Mouse (Mus musculus): ENCODE measurements around the gene 1700042G07Rik.

1700042G07Rik gene

DNA sequence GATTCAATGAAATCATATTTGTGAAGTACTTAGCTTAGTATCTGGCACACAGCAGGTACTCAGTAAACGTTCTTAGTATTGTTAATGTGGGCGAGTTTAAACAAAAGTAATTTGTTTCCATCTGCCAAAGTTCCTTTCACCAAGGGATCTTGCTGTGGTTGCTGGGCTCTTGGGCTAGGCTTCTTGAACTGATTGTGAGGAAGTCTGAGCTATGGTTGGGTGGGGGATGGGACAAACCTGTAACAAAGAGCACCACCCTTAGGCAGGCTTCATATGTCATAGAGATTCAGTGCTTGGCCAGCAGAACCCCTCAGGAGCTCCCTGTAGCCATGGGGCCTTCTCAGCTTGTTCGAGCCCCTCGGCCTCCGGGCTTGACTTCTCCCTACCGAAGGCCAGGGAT is at the start of gene 1700042G07Rik, which contains the start of gene Gm49337:
Gene 1700042G07Rik, plus strand, starts transcription at position 301 of the 400 bp plus-strand sequence.
Gene Gm49337, plus strand, starts transcription at position 313 of the 400 bp plus-strand sequence.
- no peak for DNase-seq (ENCODE audit: low spot score in 2 of 2)

DNA sequence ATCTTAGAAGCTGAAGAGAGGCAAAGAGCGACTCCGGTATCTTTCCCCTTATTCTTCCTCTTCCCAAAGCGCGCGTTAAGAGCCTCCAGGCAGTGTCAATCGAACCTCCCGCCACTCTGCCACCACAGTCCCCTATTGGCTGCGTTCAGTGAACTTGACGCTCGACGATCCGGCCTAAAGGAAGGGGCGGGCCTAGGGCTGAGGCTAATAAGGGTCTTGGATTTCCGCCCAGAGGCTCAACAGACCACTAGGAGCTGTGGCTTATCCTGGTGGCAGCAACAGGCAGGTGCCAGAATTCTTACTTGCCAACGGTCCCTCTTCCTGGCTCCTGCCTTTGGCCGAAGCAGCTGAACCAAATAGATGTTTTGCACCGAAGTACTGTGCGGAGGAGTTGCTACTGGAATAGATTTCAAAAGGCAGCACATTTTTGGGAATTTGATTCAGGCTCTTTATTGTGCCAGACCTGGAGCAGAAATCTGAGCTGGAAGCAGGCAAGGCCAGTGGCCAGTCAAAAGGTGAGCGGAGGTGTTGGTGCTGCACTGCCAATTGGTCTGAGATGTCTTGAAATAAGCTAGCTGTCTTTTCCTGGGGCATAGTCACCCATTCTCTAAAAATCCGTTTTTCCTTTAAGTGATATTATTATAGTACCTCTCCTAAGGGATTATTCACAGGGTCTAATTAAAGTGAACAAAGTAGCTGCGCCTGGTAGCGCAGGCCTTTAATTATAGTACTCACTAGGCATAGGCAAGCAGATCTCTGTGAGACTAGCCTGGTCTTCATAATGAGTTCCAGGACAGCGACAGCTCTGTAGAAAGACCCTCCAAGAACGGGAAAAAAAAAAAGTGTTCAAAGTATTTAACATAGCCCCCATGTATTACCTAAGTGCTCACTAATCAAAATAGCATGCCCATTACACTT is 49.3 kb upstream of the 1700042G07Rik start, which contains the start of the genes Rad54l and Pomgnt1:
Gene Rad54l, minus strand, starts transcription at position 89 of the 918 bp plus-strand sequence.
Gene Pomgnt1, plus strand, starts transcription at position 239 of the 918 bp plus-strand sequence.
- DNase-seq (ENCODE audit: low spot score in 2 of 2): peak; percentile 39 to 61

DNA sequence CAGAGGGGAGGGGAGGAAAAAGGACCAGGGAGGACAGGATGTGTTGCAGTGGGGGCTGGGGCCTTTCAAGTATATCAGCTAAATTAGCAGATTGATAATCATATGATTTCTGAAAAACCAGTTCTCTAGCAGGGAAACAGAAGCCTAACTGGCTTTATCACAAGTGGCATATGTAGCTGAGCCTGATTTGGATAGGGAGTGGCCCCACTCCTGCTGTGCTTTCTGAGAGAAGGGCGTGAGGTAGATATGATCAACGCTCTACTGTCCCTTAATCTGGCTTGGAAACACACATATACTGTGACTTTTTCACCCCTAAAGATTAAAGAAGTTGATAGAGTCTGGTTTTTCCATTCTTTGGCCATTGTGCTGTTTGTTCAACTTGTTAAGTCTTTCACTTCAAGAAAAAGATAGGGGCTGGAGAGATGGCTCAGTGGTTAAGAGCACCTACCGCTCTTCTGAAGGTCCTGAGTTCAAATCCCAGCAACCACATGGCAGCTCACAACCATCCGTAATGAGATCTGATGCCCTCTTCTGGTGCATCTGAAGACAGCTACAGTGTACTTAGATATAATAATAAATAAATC is 47.3 kb upstream of the 1700042G07Rik start:
- no peak for DNase-seq (ENCODE audit: low spot score in 2 of 2)

DNA sequence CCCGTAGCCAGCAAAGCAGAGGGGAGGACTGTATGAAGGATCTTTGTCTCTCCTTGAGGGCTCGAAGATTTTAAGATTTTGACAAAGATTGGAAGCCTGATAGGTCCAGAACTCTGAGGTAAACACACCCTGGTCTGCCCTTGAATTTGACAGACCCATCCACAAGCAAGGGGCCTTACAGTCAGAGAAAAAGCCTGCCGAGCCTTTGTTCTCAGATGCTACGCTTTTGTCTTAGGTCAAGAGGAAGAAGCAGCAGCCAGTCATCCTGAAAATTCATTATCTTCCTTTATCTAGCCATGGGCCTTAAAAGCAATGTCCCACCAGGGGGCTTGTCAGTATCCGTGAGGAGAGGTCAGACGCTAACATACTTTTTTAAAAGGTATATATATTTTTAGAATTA is 45.2 kb upstream of the 1700042G07Rik start:
- no peak for DNase-seq (ENCODE audit: low spot score in 2 of 2)

DNA sequence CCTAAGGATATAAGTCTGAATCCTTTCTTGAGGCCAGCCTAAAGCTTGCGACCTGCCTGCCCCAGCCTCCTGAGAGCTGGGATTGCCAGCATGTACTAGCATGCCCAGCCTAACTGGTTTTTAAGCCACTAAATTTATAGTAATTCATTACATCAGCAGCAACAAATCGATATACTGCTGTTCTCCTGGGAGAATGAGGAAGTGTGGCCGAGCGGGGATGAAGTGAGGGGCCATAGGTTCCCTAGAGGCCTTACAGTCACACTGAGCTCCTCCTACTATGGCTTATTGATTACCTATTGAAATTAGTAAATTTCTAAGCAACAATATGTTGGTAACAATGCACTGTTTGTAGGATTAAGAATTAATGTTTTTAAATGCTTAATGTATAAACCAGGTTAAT is 40.0 kb upstream of the 1700042G07Rik start:
- no peak for DNase-seq (ENCODE audit: low spot score in 2 of 2)

DNA sequence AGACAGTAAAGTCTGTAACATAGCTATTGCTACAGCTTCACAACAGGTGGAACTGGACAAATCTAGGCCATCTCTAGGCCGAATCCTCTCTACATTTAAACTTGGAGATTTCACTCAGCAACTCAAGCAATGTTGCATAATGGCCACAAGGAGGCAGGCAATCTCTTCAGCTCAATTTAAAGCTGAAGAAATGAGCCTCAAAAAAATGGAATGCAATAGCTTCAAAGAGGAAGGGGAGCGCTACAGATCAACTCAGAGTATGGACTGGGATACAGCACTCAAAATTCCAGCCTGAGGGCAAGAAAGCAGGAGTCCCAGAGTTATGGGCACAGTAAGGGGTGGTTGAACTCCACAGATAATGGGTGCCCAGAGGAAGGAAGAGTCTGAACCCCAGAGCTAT is 38.2 kb upstream of the 1700042G07Rik start:
- DNase-seq (ENCODE audit: low spot score in 2 of 2): no peak

DNA sequence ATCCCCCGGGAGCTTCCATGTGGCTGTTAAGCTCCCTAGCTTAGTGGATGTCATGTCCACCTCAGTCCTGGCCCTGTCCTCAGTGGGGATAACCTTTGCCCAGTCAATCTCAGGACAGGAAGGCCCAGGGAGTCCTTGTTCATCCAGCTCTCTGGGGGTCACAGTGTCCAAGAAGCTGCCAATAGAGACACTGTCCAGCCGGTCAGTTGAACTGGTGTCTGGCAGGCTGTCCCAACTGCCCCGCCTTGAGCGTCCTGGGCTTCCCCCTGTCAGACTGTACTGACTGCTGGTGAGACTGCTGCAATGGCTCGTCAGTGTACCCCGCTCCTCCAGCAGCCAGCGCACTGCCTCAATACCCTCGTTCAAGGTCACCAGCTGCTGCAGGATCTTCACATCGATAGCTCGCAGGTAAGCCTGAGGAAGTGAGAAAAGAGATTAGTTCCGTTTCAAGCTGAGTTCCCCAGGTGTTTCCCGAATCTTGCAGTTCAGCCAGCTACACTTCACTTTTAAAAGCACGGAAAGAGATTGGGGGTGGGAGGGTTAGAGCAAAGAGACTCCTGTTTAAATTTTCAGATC is 35.7 kb upstream of the 1700042G07Rik start:
- no peak for DNase-seq (ENCODE audit: low spot score in 2 of 2)

DNA sequence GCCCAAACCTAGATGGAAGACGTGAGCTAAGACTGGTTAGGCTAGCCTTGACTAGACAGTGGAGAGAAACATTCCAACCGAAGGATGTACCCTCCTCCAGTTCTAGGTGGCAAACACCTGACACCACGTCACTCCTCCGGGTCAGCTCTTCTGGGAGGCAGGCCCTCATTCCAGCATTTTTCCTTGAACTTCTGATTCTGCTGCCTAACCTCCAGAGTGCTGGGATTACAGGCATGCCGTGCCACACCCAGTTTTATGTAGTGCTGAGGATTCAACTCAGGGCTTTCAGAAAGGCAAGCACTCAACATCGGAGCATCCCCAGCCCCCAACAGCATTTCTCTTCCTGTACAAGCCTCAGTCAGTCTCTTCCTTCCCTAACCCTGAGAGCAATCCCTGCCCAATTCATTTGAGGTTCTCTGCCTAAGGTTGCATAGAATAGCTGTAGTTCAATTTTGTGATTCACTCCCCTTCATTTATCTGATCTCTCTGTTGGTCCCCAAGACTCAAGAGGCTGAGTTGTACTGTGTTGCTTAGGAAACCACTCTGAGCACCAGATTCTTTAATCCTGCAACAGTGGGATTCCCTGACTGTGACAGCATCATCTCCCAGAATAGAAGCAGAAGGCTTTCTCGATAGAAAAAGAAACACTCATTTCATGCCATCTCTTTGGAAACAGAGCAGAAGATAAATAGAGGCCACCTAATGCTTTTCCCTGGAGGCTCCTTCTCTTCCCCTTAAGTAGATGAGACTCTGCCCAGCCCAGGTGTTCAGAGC is 32.2 kb upstream of the 1700042G07Rik start:
- no peak for DNase-seq (ENCODE audit: low spot score in 2 of 2)

DNA sequence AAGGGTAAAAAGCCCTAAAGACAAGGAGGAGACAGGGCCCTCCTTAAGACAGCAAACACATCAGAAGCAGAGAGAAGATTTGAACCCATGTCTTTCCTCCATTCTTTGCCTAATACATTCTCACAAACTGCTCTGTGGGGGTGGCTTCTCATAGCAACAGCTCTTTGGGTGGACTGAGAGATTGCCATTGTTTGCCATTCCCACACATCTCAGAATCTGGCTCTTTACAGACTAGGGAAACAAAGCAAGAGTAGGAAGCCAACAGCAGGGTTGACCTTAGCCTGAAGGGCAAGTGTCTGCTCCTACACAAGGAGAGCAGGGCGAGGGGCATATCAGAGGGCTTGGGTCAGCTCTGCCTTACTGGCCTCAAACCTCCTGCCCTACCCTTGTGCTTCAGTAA is 31.4 kb upstream of the 1700042G07Rik start:
- no peak for DNase-seq (ENCODE audit: low spot score in 2 of 2)

DNA sequence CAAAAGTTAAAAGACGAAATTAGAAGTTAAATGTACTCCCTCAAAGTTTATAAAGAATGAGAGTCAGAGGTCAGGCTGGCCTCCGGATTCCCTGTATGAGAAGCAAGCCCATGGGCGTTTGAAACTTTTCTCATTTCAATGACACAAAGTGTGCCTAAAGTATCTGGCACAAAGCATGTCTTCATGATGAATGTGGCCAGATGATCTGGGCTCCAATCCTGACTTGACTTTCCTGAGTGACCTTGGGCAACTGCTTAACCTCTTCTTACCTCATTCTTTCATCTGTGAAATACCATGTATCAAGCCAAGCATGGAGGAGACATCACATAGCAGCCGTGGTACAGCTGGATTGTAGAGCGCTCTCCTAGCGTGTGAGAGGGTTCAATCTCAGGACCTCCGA is 30.9 kb upstream of the 1700042G07Rik start:
- no peak for DNase-seq (ENCODE audit: low spot score in 2 of 2)

DNA sequence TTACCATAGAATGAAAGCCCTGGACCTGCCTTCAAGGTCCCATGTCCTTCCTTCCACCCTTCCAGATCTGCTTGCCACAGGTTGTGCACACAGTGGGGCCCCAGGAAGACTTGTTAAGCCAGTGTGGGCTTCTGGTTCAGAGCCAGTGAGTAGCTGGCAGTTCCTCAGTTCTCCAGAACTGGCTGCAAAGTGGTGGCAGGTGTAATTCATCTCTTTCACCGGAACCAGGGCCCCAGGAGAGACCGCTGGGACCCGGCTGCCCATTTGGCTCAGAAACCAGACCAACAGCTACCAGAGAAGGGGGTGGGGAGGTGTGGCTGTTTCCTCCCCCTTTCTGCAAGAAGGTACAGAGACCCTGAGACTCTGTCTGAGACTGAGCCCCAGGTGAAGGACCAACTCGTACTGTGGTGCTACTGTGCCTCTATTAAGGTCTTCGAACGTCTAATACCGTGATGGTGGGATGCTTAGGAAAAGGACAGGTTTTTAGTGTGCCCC is 29.8 kb upstream of the 1700042G07Rik start:
- no peak for DNase-seq (ENCODE audit: low spot score in 2 of 2)

DNA sequence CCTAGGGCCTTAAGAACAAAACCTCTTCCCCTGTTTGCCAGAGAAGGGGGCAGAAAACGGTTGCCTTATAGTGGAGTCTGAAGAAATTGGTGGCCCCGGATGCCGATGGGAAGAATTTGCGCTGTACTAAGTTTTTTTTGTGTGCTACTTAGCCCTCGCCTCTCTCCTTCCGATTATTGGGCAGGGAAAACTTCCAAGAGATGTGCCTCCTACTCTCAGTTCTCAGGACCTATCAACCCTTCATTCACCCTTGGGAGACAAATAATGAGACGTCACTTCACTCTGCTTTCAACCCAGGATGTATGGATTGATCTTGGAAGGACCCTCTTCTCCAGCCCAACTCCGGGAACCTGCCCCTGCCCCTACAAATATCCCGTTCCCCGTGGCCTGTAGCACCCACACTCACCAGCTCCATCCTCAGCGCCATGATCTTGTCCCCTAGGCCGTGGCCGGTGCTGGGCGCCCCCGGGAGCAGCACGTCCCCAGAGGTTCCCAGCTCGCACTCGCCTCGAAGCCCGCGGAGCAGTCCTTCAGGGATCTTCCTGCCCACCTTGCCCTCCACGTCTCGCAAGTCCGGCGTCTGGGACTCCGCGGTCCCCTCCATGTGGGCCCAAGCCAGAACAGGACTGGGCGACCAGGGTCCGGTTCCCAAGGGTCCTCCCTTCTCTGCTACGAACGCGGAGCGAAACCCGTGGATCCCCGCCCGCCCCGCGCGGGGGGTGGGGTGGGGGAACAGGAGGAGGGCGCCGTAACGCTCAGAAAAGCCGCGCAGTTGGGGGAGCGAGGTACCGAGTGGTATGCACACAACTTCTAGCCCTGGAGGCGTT is 29.1 kb upstream of the 1700042G07Rik start:
- DNase-seq (ENCODE audit: low spot score in 2 of 2): peak; percentile 45 to 59

DNA sequence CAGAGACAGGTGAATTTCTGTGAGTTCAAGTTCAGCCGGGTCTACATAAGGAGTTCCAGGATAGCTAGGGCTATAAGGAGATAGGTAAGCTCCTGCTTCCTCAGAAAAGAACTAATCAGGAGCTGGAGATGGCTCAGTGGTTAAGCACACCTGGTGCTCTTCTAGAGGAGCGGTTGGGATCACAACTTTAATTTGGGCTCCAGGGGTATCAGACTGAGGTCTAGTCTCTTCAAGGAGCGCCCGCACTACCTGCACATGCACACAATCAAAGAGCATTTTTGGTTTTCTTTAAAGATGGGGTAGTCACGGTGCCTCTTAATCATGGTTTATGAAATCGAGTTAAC is 23.4 kb upstream of the 1700042G07Rik start:
- DNase-seq (ENCODE audit: low spot score in 2 of 2): no peak

DNA sequence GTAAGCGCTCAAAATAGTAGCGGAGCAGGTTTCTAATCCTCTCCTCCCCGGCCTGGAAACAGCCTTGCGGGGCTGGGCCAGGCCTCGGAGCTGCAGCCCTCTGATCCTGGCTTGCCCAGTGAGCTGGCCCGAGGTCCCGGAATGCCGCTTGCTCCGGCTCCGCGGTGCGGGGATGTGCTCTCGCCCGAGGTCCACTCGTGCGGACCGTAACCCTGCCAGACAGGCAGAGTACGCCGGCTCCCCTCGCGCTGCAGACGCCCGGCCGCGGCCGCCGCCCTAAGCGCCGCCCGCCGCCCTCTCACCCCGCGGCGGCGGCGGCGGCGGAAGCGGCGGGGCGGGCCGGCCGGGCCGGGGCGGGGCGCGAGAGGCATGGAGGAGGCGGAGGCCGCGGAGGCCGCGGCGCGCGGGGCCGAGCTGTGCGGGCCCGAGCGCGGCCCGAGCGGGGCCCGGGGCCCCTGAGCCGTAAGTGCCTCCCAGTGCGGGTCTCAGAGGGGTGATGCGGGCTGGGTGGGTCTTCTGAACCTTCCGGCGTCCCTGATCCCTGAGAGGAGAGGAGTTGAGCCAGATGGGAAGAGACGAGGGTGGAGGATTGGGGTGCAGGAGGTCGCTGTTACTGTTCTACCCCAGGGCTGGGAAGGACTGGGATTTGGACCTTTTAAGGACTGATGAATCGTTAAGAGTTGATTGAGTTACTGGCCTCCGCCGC is 22.9 kb upstream of the 1700042G07Rik start:
- DNase-seq (ENCODE audit: low spot score in 2 of 2): peak in 1 of 2 experiments; percentile 23

DNA sequence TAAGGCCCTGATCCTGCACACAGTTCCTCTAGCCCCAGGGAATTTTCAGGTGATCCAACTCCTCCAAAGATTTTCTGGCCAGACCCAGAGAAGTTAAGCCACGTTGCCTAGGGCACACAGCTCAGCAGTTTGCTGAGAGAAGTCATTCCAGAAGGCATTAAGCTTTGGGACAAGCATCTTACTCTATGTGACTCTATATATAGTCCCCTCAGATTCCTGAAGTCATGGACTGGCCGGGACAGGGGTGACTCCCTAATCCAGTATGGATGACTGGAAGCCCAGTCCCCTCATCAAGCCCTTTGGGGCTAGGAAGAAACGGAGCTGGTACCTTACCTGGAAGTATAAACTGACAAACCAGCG is 22.3 kb upstream of the 1700042G07Rik start:
- no peak for DNase-seq (ENCODE audit: low spot score in 2 of 2)

DNA sequence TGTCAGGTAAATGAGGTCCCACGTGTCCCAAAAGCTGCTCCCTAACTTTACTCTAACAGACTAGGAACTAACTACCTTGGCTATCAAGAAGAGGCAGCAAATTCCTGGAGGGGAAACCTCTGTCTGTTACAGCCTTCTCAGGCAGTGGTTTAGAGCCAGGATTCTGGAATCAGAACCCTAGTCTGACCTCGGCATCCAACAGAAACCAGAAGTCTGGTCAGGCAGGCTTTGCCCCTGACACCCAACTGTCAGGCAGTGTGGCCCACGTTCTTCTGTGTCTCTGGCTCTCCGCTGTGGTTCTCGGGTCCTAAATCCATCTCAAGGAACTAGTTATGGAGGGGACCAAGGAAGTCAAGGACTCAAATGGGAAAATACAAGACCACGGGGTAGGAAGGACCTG is 21.9 kb upstream of the 1700042G07Rik start, which contains the start of gene Lurap1:
Gene Lurap1, minus strand, starts transcription at position 101 of the 400 bp plus-strand sequence.
- no peak for DNase-seq (ENCODE audit: low spot score in 2 of 2)

DNA sequence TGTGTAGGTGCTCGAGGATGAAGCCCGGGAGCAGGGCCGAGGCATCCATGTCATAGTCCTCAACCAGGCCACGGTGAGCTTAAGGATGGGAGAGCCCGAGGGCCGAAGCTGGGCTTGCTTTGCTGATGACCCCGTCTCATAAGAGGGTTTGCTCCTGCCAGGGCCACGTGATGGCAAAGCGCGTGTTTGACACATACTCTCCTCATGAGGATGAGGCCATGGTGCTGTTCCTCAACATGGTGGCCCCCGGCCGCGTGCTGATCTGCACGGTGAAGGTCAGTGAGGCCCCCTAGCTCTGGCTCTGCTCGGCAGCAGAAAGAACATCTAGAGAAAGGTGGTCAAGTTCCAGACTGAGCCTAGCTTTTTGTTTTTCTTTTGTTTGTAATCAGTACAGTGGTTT is 20.5 kb upstream of the 1700042G07Rik start:
- DNase-seq (ENCODE audit: low spot score in 2 of 2): no peak

DNA sequence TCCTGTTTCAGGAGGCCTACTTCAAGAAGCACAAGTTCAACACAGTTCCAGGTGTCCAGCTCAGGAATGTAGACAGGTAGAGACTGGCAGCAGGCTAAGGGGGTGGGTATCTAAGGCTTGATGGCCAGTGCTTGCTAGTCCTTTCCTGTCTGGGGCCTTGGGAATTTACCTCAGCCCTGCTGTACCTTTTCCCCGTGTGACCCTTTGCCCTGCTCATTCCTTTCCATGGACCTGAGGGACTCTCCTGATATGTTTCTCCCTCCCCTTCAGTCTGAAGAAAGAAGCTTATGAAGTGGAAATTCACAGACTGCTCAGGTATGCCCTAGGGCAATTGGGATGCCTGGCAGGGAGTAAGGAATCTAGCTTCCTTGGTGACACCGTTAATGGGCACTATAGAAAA is 15.3 kb upstream of the 1700042G07Rik start:
- no peak for DNase-seq (ENCODE audit: low spot score in 2 of 2)

DNA sequence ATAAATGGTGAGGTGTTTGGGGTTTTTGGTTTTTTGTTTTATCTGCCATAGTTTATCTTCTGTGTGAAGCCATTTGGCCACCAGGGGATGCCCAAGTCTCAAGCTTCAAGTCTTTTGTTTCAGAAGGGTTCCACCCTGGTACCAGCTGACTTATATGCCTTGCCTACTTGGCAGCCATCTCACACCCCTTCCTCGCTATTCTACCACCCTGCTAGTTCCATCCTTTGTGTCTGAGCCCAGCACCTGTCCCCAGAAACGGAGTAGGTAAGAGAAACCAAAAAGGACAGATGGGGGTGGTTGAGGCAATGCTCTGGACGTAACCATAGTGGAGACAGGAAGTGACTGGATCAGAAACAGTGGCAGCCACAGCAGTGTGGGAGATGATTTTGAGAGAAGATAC is 13.3 kb upstream of the 1700042G07Rik start:
- DNase-seq (ENCODE audit: low spot score in 2 of 2): no peak

DNA sequence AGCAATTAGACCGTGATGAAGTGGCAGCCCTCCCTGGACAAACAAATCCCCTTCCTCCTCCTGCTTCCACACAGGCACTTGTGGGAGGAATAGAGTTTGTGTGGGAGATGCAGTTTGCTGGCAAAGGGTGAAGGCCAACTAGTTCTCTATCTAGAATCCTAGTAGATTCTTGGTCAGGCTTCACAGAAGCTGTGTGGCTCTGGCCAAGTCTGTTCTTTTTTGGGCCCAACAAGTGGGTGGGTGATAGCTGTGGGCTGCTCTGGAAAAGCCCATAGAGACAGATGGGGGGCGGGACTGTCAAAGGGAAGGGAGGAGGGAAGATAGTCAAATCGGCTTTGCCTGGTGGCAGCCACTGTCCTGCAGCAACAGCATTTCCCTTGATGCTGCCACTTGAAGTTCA is 12.4 kb upstream of the 1700042G07Rik start:
- DNase-seq (ENCODE audit: low spot score in 2 of 2): peak in 1 of 2 experiments; percentile 55
